Mouse (Mus musculus) limb, embryonic 14.5 days (tissue): ENCODE measurements around the gene Tnfrsf26. TPM values are rescaled to one million over a fixed set of nuclear protein-coding genes. Genes with fewer than 3 reads are reported as not detected.

Experiments used
- ATAC-seq: fragments of 200-750 bp; cut with Nextera tagmentation; 2 replicates; pipeline ENCODE4 v1.8.0; 2017; ENCODE audit warnings: low read depth, moderate number of reproducible peaks, moderate TSS enrichment; ENCODE audit not compliant: low FRiP score
- DNase-seq: peaks from one replicate; pipeline ENCODE4 v3.0.0-alpha.2; 2015; ENCODE audit warnings: low spot score
- H3K27ac ChIP-seq: fragments of 300-500 bp; sonication (generic); replicated peaks from 2 replicates; pipeline ENCODE4 v1.5.1; 2014; ENCODE audit warnings: low read depth, mild to moderate bottlenecking, low read length, moderate library complexity, mixed read lengths
- H3K27me3 ChIP-seq: fragments of 300-500 bp; sonication (generic); 2 replicates; pipeline ENCODE4 v1.6.1; 2014; ENCODE audit warnings: low read length, mixed read lengths; ENCODE audit not compliant: control insufficient read depth, insufficient read depth
- H3K36me3 ChIP-seq: fragments of 300-500 bp; sonication (generic); 2 replicates; pipeline ENCODE4 v1.6.1; 2014; ENCODE audit warnings: mild to moderate bottlenecking, low read length, moderate library complexity, mixed read lengths; ENCODE audit not compliant: control insufficient read depth, insufficient read depth
- H3K4me1 ChIP-seq: fragments of 300-500 bp; sonication (generic); 2 replicates; pipeline ENCODE4 v1.6.1; 2014; ENCODE audit warnings: antibody characterized with exemption, low read length, mixed read lengths; ENCODE audit not compliant: control insufficient read depth, insufficient read depth
- H3K4me2 ChIP-seq: fragments of 300-500 bp; sonication (generic); replicated peaks from 2 replicates; pipeline ENCODE4 v1.6.1; 2014; ENCODE audit warnings: low read depth, mild to moderate bottlenecking, low read length, moderate library complexity; ENCODE audit not compliant: severe bottlenecking
- H3K4me3 ChIP-seq: fragments of 300-500 bp; sonication (generic); replicated peaks from 2 replicates; pipeline ENCODE4 v1.5.1; 2014; ENCODE audit warnings: low read length
- H3K9ac ChIP-seq: fragments of 300-500 bp; sonication (generic); 2 replicates; pipeline ENCODE4 v1.6.1; 2014; ENCODE audit warnings: mild to moderate bottlenecking, low read depth, low read length, moderate library complexity; ENCODE audit not compliant: severe bottlenecking
- H3K9me3 ChIP-seq: fragments of 300-500 bp; sonication (generic); 2 replicates; pipeline ENCODE4 v1.6.1; 2016; ENCODE audit warnings: low read length; ENCODE audit not compliant: control insufficient read depth
- POLR2A ChIP-seq: fragments of 200-500 bp; IDR thresholded peaks from 2 replicates; pipeline ENCODE4 v1.8.0; 2012; ENCODE audit warnings: inconsistent platforms, mild to moderate bottlenecking, moderate library complexity, borderline replicate concordance; ENCODE audit not compliant: insufficient read depth, insufficient read length; ENCODE audit errors: extremely low read depth
- WGBS: fragments of 180-500 bp; shearing (Covaris S2); extraction: QIAGEN DNeasy Blood & Tissue Kit; methylation state at CpG from one replicate; pipeline ENCODE4 v1.1.7; 2014; 5-methylcytosine and 5-hydroxymethylcytosine counted together
- polyA plus RNA-seq, 2 experiments: library from polyadenylated mRNA; depleted of rRNA in 1 of 2; stranded (reverse) in 1 of 2; unstranded in 1 of 2; fragments of >200 nt; fragmentation: Nextera tagmentation in 1 of 2; extraction: Ambion mirVana in 1 of 2; gene quantifications; 2 replicates each; pipeline versions ENCODE4 v1.2.1 to v1.2.3; 2012 to 2014

Tnfrsf26 gene
- polyA plus RNA-seq, 2 experiments: 0.35 to 0.61 TPM

DNA sequence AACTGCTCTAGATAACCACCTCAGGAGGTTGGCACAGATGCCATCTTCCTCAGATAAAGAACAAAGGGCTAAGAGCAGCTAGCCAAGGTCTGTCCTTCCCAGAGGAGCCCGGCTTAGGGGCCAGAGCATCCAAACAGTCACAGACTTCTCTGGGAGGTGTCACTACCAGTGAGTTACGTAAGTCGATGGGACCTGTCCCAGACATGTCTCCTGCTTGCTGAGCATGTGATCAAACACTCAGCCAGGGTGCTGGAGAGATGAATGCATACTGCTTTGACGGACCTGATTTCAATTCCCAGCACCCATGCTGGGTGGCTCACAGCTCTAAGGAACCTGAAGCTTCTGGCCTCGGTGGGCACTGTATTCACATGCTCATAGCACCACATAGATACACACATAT, 40.9 kb downstream of the Tnfrsf26 start:
- Histone ChIP-seq H3K27ac (no peak overlapping the region), H3K9ac (no peak overlapping the region), H3K9me3 (no peaks in the 10 kb centered on the region), H3K4me3 (no peak overlapping the region), H3K4me1 (no peaks in the 10 kb centered on the region), H3K4me2 (no peak overlapping the region), H3K27me3 (no peaks in the 10 kb centered on the region), H3K36me3 (peaks cover 72% of the 10 kb centered on the region)
- no peak for TF ChIP-seq POLR2A
- WGBS: 83% methylated on average over 5 of the region's 5 CpGs
- ATAC-seq (no peak), DNase-seq (no peak)

GRCm38 (mm10) chr7:143583956-143584355, 44.6 kb downstream of the Tnfrsf26 start:
- Histone ChIP-seq H3K4me3 (no peak overlapping the region), H3K9me3 (no peaks in the 10 kb centered on the region), H3K4me1 (no peaks in the 10 kb centered on the region), H3K36me3 (peaks cover 90% of the 10 kb centered on the region), H3K4me2 (no peak overlapping the region), H3K9ac (no peak overlapping the region), H3K27ac (no peak overlapping the region), H3K27me3 (no peaks in the 10 kb centered on the region)
- DNase-seq (peak; percentile 11), ATAC-seq (no peak)
- WGBS: 32% methylated on average over 3 of the region's 3 CpGs
- no peak for TF ChIP-seq POLR2A

DNA sequence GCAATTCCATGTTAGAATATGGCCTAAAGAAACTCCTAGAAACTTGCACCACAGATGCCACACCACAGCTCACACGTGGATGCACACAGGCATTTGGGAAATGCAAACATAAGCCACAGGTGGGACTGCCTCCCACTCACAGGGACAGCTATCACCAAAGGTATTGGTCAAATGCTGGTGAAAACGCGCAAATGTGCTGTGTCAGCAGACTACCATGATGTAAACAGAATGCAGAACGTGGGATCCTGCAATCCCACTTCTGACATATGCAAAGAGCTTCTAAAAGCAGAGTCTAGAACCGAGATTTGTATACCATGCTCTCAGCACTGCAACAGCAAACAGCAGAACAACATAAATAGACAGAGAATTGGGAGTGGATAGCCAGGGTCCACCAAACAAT, 45.5 kb downstream of the Tnfrsf26 start:
- Histone ChIP-seq H3K27me3 (no peaks in the 10 kb centered on the region), H3K9ac (no peak overlapping the region), H3K9me3 (no peaks in the 10 kb centered on the region), H3K4me3 (no peak overlapping the region), H3K4me1 (no peaks in the 10 kb centered on the region), H3K27ac (no peak overlapping the region), H3K4me2 (no peak overlapping the region), H3K36me3 (peaks cover 90% of the 10 kb centered on the region)
- DNase-seq (no peak), ATAC-seq (no peak)
- WGBS: 91% methylated on average over 5 of the region's 5 CpGs
- no peak for TF ChIP-seq POLR2A

- TF ChIP-seq POLR2A: no peak
- peaks cover 96% of the 10 kb centered on the region for H3K36me3 ChIP-seq
- 93% methylated on average over 11 of the region's 11 CpGs for WGBS
Observed at GRCm38 (mm10) chr7:143575751-143576150, 52.8 kb downstream of the Tnfrsf26 start.

DNA sequence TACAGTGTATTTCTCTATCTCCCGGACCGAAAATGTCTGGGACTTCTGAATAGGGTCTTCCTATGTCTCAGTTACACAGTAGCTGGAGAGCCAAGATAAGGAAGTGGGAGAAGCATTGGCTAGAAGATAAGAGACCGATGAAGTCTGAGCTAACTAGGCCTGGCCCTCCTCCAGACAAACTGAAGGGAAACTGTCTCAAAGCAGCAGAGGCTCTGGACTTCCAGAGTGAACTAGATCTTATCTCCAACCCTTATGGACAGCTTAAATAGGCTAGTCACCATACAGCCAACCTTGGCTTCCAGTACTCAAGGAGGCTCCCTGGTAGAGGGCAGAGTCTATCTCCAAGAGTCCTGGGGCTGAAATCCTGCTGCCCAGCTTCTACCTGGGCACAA, 62.9 kb downstream of the Tnfrsf26 start:
- H3K27me3 ChIP-seq: no peaks in the 10 kb centered on the region
- H3K27ac ChIP-seq: no peak overlapping the region
- H3K36me3 ChIP-seq: peaks cover 94% of the 10 kb centered on the region
- H3K9me3 ChIP-seq: no peaks in the 10 kb centered on the region
- DNase-seq (no peak), ATAC-seq (no peak)
- no peak overlapping the region for H3K4me3 ChIP-seq
- H3K4me1 ChIP-seq: no peaks in the 10 kb centered on the region
- no peak overlapping the region for H3K9ac ChIP-seq
- no peak for TF ChIP-seq POLR2A
- H3K4me2 ChIP-seq: no peak overlapping the region
- WGBS: 88% methylated on average over 3 of the region's 3 CpGs

More at GRCm38 (mm10) chr7:143575751-143576150, 52.8 kb downstream of the Tnfrsf26 start:
- Histone ChIP-seq H3K9me3 (no peaks in the 10 kb centered on the region), H3K4me1 (no peaks in the 10 kb centered on the region), H3K27me3 (no peaks in the 10 kb centered on the region), H3K27ac (no peak overlapping the region), H3K4me2 (no peak overlapping the region), H3K9ac (no peak overlapping the region), H3K4me3 (no peak overlapping the region)
- no peak for DNase-seq
- no peak for ATAC-seq
